Mouse (Mus musculus) intestine, embryonic 16.5 days (tissue): ENCODE measurements around the gene Smarcd3. TPM values are rescaled to one million over a fixed set of nuclear protein-coding genes. Genes with fewer than 3 reads are reported as not detected.
A peak's percentile ranks its signal among the peaks of the same experiment; 100 is the strongest.
"Not testable (repeated sequence)": the region's sequence is repeated elsewhere in the genome, so short reads cannot be mapped to it uniquely, and the experiment has no call there.

ENCODE experiments used
- ATAC-seq: fragments of 200-750 bp; cut with Nextera tagmentation; 2 replicates; pipeline ENCODE4 v1.8.0; 2017; ENCODE audit warnings: moderate TSS enrichment, moderate library complexity
- H3K27ac ChIP-seq: fragments of 300-500 bp; sonication (generic); 2 replicates; pipeline ENCODE4 v1.5.1; 2014; ENCODE audit warnings: mild to moderate bottlenecking, low read length
- H3K27me3 ChIP-seq: fragments of 300-500 bp; sonication (generic); replicated peaks from 2 replicates; pipeline ENCODE4 v1.6.1; 2014; ENCODE audit warnings: low read length, control low read depth, mixed read lengths; ENCODE audit not compliant: control insufficient read depth, insufficient read depth
- H3K36me3 ChIP-seq: fragments of 300-500 bp; sonication (generic); 2 replicates; pipeline ENCODE4 v1.6.1; 2014; ENCODE audit warnings: low read length, control low read depth; ENCODE audit not compliant: control insufficient read depth, insufficient read depth
- H3K4me1 ChIP-seq: fragments of 300-500 bp; sonication (generic); 2 replicates; pipeline ENCODE4 v1.6.1; 2014; ENCODE audit warnings: low read length, control low read depth, mixed read lengths; ENCODE audit not compliant: control insufficient read depth, insufficient read depth
- H3K4me2 ChIP-seq: fragments of 300-500 bp; sonication (generic); 2 replicates; pipeline ENCODE4 v1.6.1; 2014; ENCODE audit warnings: low read depth, low read length, control low read depth
- H3K4me3 ChIP-seq: fragments of 300-500 bp; sonication (generic); 2 replicates; pipeline ENCODE4 v1.5.1; 2014; ENCODE audit warnings: mild to moderate bottlenecking, low read length
- H3K9ac ChIP-seq: fragments of 300-500 bp; sonication (generic); 2 replicates; pipeline ENCODE4 v1.6.1; 2014; ENCODE audit warnings: low read depth, low read length
- H3K9me3 ChIP-seq: fragments of 300-500 bp; sonication (generic); 2 replicates; pipeline ENCODE4 v1.6.1; 2016; ENCODE audit warnings: low read length, control low read depth; ENCODE audit not compliant: control insufficient read depth
- WGBS: fragments of 180-500 bp; shearing (Covaris S2); extraction: QIAGEN DNeasy Blood & Tissue Kit; methylation state at CpG from one replicate; pipeline ENCODE4 v1.1.7; 2014; 5-methylcytosine and 5-hydroxymethylcytosine counted together
- microRNA counts: library from miRNA; unstranded; fragments of <30 nt; microRNA quantifications from one replicate; lab custom pipeline; 2016
- microRNA-seq: library from miRNA; unstranded; fragments of <30 nt; microRNA quantifications from one replicate; pipeline ENCODE4, GENCODE M21; 2016
- polyA plus RNA-seq: library from polyadenylated mRNA; unstranded; fragments of >200 nt; fragmentation: Nextera tagmentation; extraction: Ambion mirVana; gene quantifications from 2 replicates; pipeline ENCODE4 v1.2.1, GENCODE M21; 2015

The Smarcd3 gene
- polyA plus RNA-seq, 1 experiment from 2014 or later, result 9.5 TPM

- H3K36me3 ChIP-seq, ATAC-seq, H3K27ac ChIP-seq, H3K4me3 ChIP-seq, H3K4me2 ChIP-seq, H3K9me3 ChIP-seq, H3K27me3 ChIP-seq, H3K4me1 ChIP-seq, H3K9ac ChIP-seq: not testable (repeated sequence)
- WGBS, result 93% methylated on average over 7 of the region's 7 CpGs
These were observed 68.9 kb downstream of the Smarcd3 start for GRCm38 (mm10) chr5:24555335-24555734.

- Histone ChIP-seq H3K27me3 (no peaks in the 10 kb centered on the region), H3K4me3 (no peak overlapping the region), H3K4me1 (peaks cover 7% of the 10 kb centered on the region), H3K27ac (no peak overlapping the region), H3K9ac (no peak overlapping the region), H3K4me2 (no peak overlapping the region), H3K36me3 (no peaks in the 10 kb centered on the region), H3K9me3 (no peaks in the 10 kb centered on the region)
- ATAC-seq, result no peak
- 70% methylated on average over 5 of the region's 5 CpGs for WGBS
These were observed 70.5 kb downstream of the Smarcd3 start for GRCm38 (mm10) chr5:24553621-24554244.

GRCm38 (mm10) chr5:24551317-24551688, 72.9 kb downstream of the Smarcd3 start:
- peaks cover 7% of the 10 kb centered on the region for H3K4me1 ChIP-seq
- WGBS, result 48% methylated on average over 2 of the region's 2 CpGs
- ATAC-seq, result no peak; the same call in 1 of the 2 replicates
- H3K36me3 ChIP-seq, result no peaks in the 10 kb centered on the region
- H3K4me3 ChIP-seq, result no peak overlapping the region
- H3K4me2 ChIP-seq, result peak overlapping the region; percentile 44
- H3K27ac ChIP-seq, result no peak overlapping the region
- H3K9me3 ChIP-seq, result no peaks in the 10 kb centered on the region
- no peaks in the 10 kb centered on the region for H3K27me3 ChIP-seq
- H3K9ac ChIP-seq, result 0 out of 2 replicates have a peak overlapping the region, but pooled peaks have one; percentile 6

- Histone ChIP-seq H3K27ac (no peak overlapping the region), H3K36me3 (no peaks in the 10 kb centered on the region), H3K4me1 (peaks cover 7% of the 10 kb centered on the region), H3K27me3 (no peaks in the 10 kb centered on the region), H3K9ac (0 out of 2 replicates have a peak overlapping the region, but pooled peaks have one; percentile 6), H3K9me3 (no peaks in the 10 kb centered on the region), H3K4me2 (peak overlapping the region; percentile 44), H3K4me3 (no peak overlapping the region)
- ATAC-seq, result peak; percentile 55
- WGBS, result 28% methylated on average over 26 of the region's 26 CpGs
These were observed 73.5 kb downstream of the Smarcd3 start for GRCm38 (mm10) chr5:24550598-24551316.

- ATAC-seq, result no peak
- Histone ChIP-seq H3K9ac (no peak overlapping the region), H3K9me3 (no peaks in the 10 kb centered on the region), H3K4me1 (peaks cover 12% of the 10 kb centered on the region), H3K4me2 (no peak overlapping the region), H3K27ac (no peak overlapping the region), H3K36me3 (no peaks in the 10 kb centered on the region), H3K27me3 (0 out of 2 replicates have a peak, but pooled peaks cover 4% of the 10 kb centered on the region), H3K4me3 (no peak overlapping the region)
- 81% methylated on average over 7 of the region's 7 CpGs for WGBS
These were observed 81.6 kb downstream of the Smarcd3 start for GRCm38 (mm10) chr5:24542643-24543042.

GRCm38 (mm10) chr5:24541144-24541569, 83.1 kb downstream of the Smarcd3 start:
- WGBS, result 17% methylated on average over 6 of the region's 6 CpGs
- H3K9ac ChIP-seq, result no peak overlapping the region

More at GRCm38 (mm10) chr5:24541144-24541569, 83.1 kb downstream of the Smarcd3 start:
- no peak for ATAC-seq
- no peaks in the 10 kb centered on the region for H3K9me3 ChIP-seq
- H3K4me3 ChIP-seq, result peak overlapping the region; percentile 14; the same call in 1 of the 2 replicates
- H3K4me2 ChIP-seq, result peak overlapping the region; percentile 45
- no peak overlapping the region for H3K27ac ChIP-seq
- peaks cover 12% of the 10 kb centered on the region for H3K4me1 ChIP-seq
- H3K27me3 ChIP-seq, result 0 out of 2 replicates have a peak, but pooled peaks cover 4% of the 10 kb centered on the region
- no peaks in the 10 kb centered on the region for H3K36me3 ChIP-seq

MicroRNAs encoded within 50 kb of the gene (microRNA counts, 519-probe panel; counts per million panel counts)
- microRNA mmu-miR-671-3p (lab: Ali Mortazavi, UCI) (1,755 counts per million, percentile 27 among the panel's probes with 10 or more counts), microRNA mmu-miR-671-5p (lab: Ali Mortazavi, UCI) (35.7 counts per million)

Small RNA genes within 50 kb of the gene (microRNA-seq; reads per million reads assigned to microRNA genes)
- gene Mir671, result 501 reads per million, percentile 67 among the genes with 10 or more reads in this experiment

Other genes with a start within 250 kb of the Smarcd3 start
- 1.7 and 2.0 TPM in 2 replicates for gene Atg9b, start 232.3 kb downstream of the Smarcd3 start, polyA plus RNA-seq
- 89.8 and 91.3 TPM in 2 replicates for gene Abcb8, start 230.7 kb downstream of the Smarcd3 start, polyA plus RNA-seq
- gene Asic3, start 211.0 kb downstream of the Smarcd3 start, polyA plus RNA-seq, result 0.12 and 0.57 TPM in 2 replicates
- 37.0 and 38.1 TPM in 2 replicates for gene Cdk5, start 200.9 kb downstream of the Smarcd3 start, polyA plus RNA-seq
- gene Slc4a2, start 200.6 kb downstream of the Smarcd3 start, polyA plus RNA-seq, result 52.7 and 59.2 TPM in 2 replicates
- 113 and 117 TPM in 2 replicates for gene Fastk, start 179.1 kb downstream of the Smarcd3 start, polyA plus RNA-seq
- gene Tmub1, start 176.6 kb downstream of the Smarcd3 start, polyA plus RNA-seq, result 28.5 and 28.7 TPM in 2 replicates
- 10.2 and 10.7 TPM in 2 replicates for gene Agap3, start 172.2 kb downstream of the Smarcd3 start, polyA plus RNA-seq
- gene Gbx1, start 97.2 kb downstream of the Smarcd3 start, polyA plus RNA-seq, result 0.04 TPM in 1 of 2 replicates, not detected in the other
- gene Asb10, start 83.4 kb downstream of the Smarcd3 start, polyA plus RNA-seq, result 0.16 and 0.29 TPM in 2 replicates
- gene 4931409K22Rik, start 67.6 kb downstream of the Smarcd3 start, polyA plus RNA-seq, result not detected in 2 replicates
- 75.0 and 82.7 TPM in 2 replicates for gene Abcf2, start 46.9 kb downstream of the Smarcd3 start, polyA plus RNA-seq
- gene Chpf2, start 37.7 kb downstream of the Smarcd3 start, polyA plus RNA-seq, result 16.3 and 18.0 TPM in 2 replicates
- 26.7 and 28.1 TPM in 2 replicates for gene Nub1, start 61.1 kb upstream of the Smarcd3 start, polyA plus RNA-seq
- 6.8 and 8.4 TPM in 2 replicates for gene Wdr86, start 106.3 kb upstream of the Smarcd3 start, polyA plus RNA-seq
- gene Crygn, start 133.6 kb upstream of the Smarcd3 start, polyA plus RNA-seq, result 1.0 and 1.4 TPM in 2 replicates
- gene Rheb, start 218.2 kb upstream of the Smarcd3 start, polyA plus RNA-seq, result 188 and 199 TPM in 2 replicates